Comparison of ENCODE assay signal across 7 mouse cellular contexts in genomic region chr9:49488912-49489895, GRCm38 (mm10). TPM values are rescaled to one million over a fixed set of nuclear protein-coding genes. Genes with fewer than 3 reads are reported as not detected.
DNase-seq lines count a peak whose midpoint lies in the region; ATAC-seq and TF ChIP-seq lines count a peak whose summit lies in the region.

No protein-coding gene starts in this region.

- WGBS in intestine, postnatal 0 days = 31% methylated on average over 16 of the region's 16 CpGs
- 36% methylated on average over 16 of the region's 16 CpGs for WGBS in midbrain, embryonic 12.5 days

- peak; percentile 100 for TF ChIP-seq CTCF in intestine, postnatal 0 days (IDR thresholded peaks at IDR 0.05; ENCODE audit: low read depth)

- peak; percentile 72 for ATAC-seq in granulocyte monocyte progenitor cell, adult 5-6 weeks (replicated peaks; ENCODE audit: poor library complexity, severe bottlenecking)
- ATAC-seq in intestine, postnatal 0 days = peak; percentile 48; the same call in 1 of the 2 replicates
- ATAC-seq in midbrain, embryonic 12.5 days (ENCODE audit: low FRiP score, low read depth) = peak; percentile 53

- H3K9ac ChIP-seq in intestine, postnatal 0 days (ENCODE audit: low read depth, low read length) = no peak overlapping the region
- no peak overlapping the region for H3K9ac ChIP-seq in midbrain, embryonic 12.5 days (replicated peaks)

- no peaks in the 10 kb centered on the region for H3K4me1 ChIP-seq in intestine, postnatal 0 days (replicated peaks; ENCODE audit: control insufficient read depth, insufficient read depth, low read length)
- H3K4me1 ChIP-seq in midbrain, embryonic 12.5 days = peaks cover 18% of the 10 kb centered on the region

- H3K36me3 ChIP-seq in intestine, postnatal 0 days (ENCODE audit: control insufficient read depth, insufficient read depth) = no peaks in the 10 kb centered on the region
- H3K36me3 ChIP-seq in midbrain, embryonic 12.5 days = no peaks in the 10 kb centered on the region

- peak overlapping the region; percentile 48 for H3K4me2 ChIP-seq in intestine, postnatal 0 days (replicated peaks; ENCODE audit: low read depth)
- peak overlapping the region; percentile 30 for H3K4me2 ChIP-seq in midbrain, embryonic 12.5 days (replicated peaks)

- intact Hi-C loops in left cerebral cortex, postnatal 36 days (cut with DNase I) = loop anchor here (1.0 kb wide), 1 partner anchor 408 kb away; the partner anchor contains the start of gene Tmprss5

- no peak overlapping the region for H3K4me3 ChIP-seq in intestine, postnatal 0 days (ENCODE audit: low read depth, low read length)
- H3K4me3 ChIP-seq in midbrain, embryonic 12.5 days = no peak overlapping the region

- H3K27ac ChIP-seq in intestine, postnatal 0 days (ENCODE audit: low read depth, low read length) = no peak overlapping the region
- H3K27ac ChIP-seq in midbrain, embryonic 12.5 days (replicated peaks) = no peak overlapping the region

- peak; percentile 85 for DNase-seq in adrenal gland, adult 2 months
- peak; percentile 82 for DNase-seq in embryo, embryonic 9.5 days (ENCODE audit: extremely low spot score)
- DNase-seq in left cerebral cortex, postnatal 36 days (ENCODE audit: low spot score in 2 of 2) = peak; percentile 80 to 85
- DNase-seq in right cerebral cortex, postnatal 4 days = peak; percentile 94

- H3K27me3 ChIP-seq in intestine, postnatal 0 days (replicated peaks; ENCODE audit: control insufficient read depth, insufficient read depth, low read length) = 0 out of 2 replicates have a peak, but pooled peaks cover 2% of the 10 kb centered on the region
- peaks cover 18% of the 10 kb centered on the region for H3K27me3 ChIP-seq in midbrain, embryonic 12.5 days

- no peaks in the 10 kb centered on the region for H3K9me3 ChIP-seq in intestine, postnatal 0 days (ENCODE audit: control insufficient read depth)
- H3K9me3 ChIP-seq in midbrain, embryonic 12.5 days = no peaks in the 10 kb centered on the region

RNA-seq across cellular contexts. Expression of gene Ttc12, which starts 3.2 kb away (rescaled TPM):
- 10 to 100 TPM in 1 of 2 experiments, 1 to 10 TPM in 1; 7.7 to 17.8 TPM for total RNA-seq in adrenal gland, adult 2 months (2021)
- polyA plus RNA-seq in adrenal gland, adult 2 months (2012; rRNA removed) = 1.5 and 1.6 TPM in 2 replicates
- 1.3 and 2.2 TPM in 2 replicates for total RNA-seq in granulocyte monocyte progenitor cell, adult 5-6 weeks (2014; fragmentation: Nextera tagmentation)
- total RNA-seq in granulocyte monocyte progenitor cell, adult 5-6 weeks (2017) = 0.77 and 3.0 TPM in 2 replicates
- polyA plus RNA-seq in intestine, postnatal 0 days (2015; fragmentation: Nextera tagmentation; extraction: Ambion mirVana) = 0.47 and 0.93 TPM in 2 replicates
- 1 to 10 TPM in 1 of 2 experiments, under 1 TPM in 1; 0.96 to 1.2 TPM for total RNA-seq in left cerebral cortex, postnatal 36 days (2021)
- 2.3 and 2.7 TPM in 2 replicates for polyA plus RNA-seq in midbrain, embryonic 12.5 days (2016; fragmentation: Nextera tagmentation; extraction: Ambion mirVana)
